Mouse (Mus musculus) NIH3T3 (cell line): ENCODE results near the gene Ankrd13b.
A peak's percentile ranks its signal among the peaks of the same experiment; 100 is the strongest.

Source experiments
- DNase-seq: peaks from one replicate; pipeline ENCODE4 v3.0.0-alpha.2; 2012; ENCODE audit warnings: low read depth

Gene Ankrd13b

GRCm38 (mm10) chr11:77462283-77463100, 27.0 kb downstream of the Ankrd13b start, which contains the start of gene Coro6:
Gene Coro6, plus strand, starts transcription at chr11:77462411.
- peak; percentile 46 for DNase-seq

DNA sequence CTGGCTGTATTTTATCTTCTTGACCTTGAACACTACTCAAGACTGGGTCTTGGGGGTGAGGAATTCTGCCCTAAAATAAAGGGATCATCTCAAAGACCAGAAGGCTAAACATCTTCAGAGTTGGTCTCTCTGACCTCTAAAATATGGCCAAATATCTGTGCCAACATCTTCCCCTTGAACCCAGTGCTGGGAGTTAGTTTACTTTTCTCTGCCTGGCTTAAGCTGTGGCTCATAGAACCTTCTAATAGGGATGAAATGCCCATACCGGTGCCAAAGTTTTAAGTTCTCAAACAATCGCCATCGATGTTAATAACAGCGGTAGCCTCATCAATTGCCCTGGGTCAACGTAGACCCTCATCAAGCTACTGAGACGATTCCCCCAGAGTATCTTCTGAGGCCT, 27.6 kb downstream of the Ankrd13b start:
- DNase-seq: no peak

DNA sequence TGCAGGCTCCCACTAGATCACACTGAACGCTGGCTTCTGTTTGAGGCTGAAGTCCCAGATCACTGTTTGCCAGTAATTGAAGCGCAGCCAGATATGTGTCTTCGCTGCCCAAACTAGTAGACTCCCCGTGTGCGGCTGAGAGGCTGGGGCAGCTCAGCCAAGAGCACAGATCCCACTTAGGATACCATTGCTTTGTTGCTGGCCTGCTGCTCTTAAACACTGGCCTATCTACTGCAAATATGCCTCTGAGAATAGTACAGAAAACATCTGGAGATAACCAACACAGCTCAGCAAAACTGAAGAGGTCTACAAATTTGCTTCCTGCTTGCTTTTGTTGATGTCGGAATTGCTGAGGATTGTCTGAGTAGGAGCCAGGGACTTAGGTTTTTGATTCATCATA, 32.6 kb downstream of the Ankrd13b start:
- no peak for DNase-seq

DNA sequence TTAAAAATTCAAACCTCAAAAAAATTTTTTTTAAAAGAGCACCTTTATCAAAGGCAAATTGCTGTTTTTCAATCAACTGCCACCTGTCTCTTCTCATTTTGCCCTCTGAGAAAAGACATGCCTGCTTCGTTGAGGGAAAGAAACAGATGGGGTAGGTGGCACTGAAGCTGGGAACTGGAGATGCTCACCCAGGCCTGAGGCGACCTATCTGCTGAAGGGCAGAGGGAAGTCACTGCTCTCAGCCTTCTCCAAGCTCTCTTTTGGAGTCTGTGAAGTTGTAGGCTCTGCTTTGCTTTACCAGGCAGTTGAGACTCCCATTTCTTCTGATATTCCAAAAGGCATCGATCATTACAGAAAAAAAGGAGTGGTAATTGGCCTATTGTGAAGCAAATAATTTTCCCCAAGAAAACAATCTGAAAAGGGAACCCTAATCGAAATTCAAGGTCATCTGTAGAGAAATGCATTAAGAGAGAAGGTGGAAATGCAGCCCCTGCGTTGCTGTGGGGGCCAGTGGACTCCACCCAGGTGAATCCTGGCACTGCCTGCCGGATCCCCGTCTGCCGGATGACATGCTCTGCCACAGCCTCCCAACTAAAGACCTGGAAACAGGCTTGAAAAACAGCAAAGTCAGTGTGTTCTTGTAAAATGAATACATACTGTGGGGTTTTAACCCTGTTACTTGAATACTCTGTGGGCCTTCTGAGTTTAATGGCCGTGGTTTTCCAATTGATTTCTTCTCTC, 33.5 kb downstream of the Ankrd13b start:
- no peak for DNase-seq

GRCm38 (mm10) chr11:77453388-77453787, 36.1 kb downstream of the Ankrd13b start:
- no peak for DNase-seq

DNA sequence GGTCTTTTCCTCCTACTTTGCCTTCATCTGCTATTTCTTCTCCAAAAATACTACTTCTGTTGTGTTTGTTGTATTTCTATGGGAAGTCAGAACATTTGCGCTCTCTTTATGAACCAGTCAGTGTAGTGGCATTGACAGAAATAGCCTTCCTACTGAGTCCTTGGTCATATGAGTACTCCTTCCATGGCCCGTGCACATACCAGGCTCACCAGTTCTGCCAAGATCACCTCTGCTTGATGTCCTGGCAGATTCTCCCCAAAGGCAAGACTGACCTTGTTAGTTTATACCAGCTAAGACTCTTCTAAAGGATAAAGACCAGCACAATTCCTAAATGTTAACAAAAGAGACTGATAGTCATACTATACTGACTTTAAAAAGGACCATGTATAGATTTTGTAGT, 37.8 kb downstream of the Ankrd13b start:
- DNase-seq: no peak

DNA sequence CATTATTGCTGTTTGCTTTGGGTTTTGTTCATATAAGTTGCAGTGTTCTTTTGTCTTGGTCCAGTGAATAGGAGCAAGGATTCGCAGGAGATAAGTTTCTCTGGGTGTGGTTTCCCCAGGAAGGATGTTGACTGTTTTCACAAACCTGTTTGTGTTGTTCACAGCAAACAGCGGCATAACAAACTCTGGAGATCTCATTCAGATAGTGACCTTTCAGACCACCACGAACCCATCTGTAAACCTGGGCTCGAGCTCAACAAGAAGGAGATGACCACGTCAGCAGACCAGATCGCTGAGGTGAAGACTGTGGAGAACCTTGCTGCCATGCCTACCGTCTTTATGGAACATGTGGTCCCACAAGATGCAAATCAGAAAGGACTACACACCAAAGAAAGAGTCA, 40.3 kb downstream of the Ankrd13b start:
- no peak for DNase-seq

DNA sequence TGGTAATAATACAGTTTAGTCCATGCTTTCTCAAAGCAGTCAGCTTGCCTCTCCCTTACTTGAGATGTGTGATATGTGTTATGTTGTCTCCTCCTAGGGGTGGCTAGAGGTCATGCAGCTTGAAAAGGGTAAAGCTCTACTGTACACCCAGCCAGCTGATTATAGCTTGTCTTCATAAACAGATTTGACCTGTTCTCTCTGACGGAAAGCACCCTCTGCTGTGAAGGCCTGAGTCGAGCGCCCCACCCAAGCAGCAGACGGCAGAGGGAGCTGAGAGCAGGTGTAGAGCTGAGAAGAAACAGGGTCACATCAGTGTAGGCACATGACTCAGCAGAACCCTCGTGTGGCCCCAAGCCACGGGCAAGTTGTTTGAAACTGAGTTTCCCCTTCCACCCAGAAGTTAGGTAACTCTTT, 42.8 kb downstream of the Ankrd13b start:
- DNase-seq: peak; percentile 82

GRCm38 (mm10) chr11:77444939-77445338, 44.5 kb downstream of the Ankrd13b start:
- peak; percentile 75 for DNase-seq

DNA sequence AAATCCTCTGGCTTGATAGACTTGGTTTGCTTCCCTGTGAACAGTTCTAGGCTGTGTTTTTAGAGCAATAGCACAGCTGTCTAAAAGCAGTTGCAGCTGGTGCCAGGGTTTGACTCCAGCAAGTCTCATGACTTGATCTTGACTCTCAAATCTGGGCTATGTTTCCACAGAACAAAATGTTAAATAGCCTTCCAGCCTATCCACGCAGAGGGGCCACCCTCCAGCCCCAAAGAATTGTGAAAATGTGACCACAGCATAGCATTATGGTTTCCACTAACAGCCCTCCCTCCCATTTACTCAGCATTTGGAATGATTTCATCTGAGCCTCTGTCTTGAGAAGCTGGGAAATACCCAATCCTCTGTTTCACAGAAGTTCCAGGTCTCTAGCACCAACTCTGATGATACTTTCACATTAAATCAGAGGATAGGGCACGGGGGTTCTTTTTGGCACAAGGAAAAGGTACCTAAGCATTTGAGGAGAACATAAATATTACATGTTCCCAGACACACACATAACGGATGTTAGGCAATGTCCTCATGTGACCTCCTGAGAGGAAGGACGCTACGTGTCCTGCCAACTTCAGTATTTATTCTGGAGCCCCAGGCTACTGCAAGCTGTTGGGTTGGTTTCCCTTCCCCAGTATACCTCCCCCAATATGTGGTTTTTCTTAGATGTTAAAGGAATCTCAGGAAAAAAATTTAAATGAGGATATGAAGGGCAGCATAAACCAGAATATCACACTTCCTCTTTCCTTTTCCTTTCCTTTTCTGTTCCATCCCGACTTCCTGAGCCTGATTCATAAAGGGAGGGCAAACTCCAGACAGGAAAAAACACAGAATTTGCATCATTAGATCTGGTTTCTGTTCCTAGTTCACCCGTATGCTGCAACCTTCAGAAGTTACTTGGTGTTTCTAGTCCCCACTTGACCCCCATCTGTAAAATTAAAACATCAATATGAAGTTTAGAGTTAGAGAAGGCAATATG, 47.0 kb downstream of the Ankrd13b start:
- peak; percentile 86 for DNase-seq

GRCm38 (mm10) chr11:77441020-77441419, 48.5 kb downstream of the Ankrd13b start:
- no peak for DNase-seq

DNA sequence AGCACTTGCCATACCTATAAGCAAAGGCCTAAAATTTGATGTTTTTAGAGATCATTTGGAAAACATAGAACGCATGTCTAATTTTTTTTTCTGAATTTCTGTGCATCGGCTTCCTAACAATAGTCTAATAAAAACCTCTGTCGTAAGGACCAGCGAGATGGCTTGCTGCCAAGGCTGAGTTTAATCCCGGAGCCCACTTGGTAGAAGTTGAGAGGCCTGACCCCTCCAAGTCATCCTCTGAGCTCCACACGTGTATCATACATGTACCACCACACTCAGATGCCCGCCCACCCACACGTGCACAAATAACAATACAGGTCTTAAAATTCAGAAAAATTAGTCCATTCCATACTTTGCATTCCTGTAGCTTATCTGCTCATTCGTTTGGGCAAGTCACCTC, 49.4 kb downstream of the Ankrd13b start:
- no peak for DNase-seq

DNA sequence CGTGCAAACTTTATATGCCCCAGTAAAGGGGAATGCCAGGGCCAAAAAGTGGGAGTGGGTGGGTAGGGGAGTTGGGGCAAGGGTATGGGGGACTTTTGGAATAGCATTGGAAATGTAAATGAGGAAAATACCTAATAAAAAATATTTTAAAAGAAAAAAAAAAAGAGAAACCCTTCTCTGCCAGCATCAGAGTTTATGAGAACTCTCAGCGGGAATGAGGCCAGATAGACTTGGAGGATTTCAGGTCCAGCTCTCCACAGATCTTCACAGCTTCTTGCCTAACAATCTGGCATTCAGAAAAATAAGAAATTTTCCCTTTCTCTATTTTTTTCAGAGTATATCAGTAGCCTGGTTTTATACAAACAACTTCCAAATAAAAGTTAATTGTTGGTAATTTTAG, 52.5 kb downstream of the Ankrd13b start:
- DNase-seq: no peak

- no peak for DNase-seq
Measured at GRCm38 (mm10) chr11:77428446-77428845, 61.0 kb downstream of the Ankrd13b start.

GRCm38 (mm10) chr11:77423175-77423859, 66.2 kb downstream of the Ankrd13b start:
- no peak for DNase-seq
